Mouse (Mus musculus) spleen, postnatal 36 days (tissue): ENCODE data around the gene Acox1.

Source experiments
- DNase-seq, 2 experiments: peaks; one replicate each; pipeline ENCODE4 v3.0.0; 2022; ENCODE audit warnings: low spot score in 2 of 2, mixed read lengths in 1 of 2

The Acox1 gene

GRCm38 (mm10) chr11:116198639-116199531, at the start of gene Acox1, which contains the start of gene Ten1:
Acox1 (minus strand) TSS chr11:116199045.
Ten1 (plus strand) TSS chr11:116198855.
- DNase-seq = peak; percentile 90 to 94

- no peak for DNase-seq
Observed at GRCm38 (mm10) chr11:116247502-116248222, 48.8 kb upstream of the Acox1 start.

GRCm38 (mm10) chr11:116245616-116246015, 46.8 kb upstream of the Acox1 start:
- DNase-seq = no peak

GRCm38 (mm10) chr11:116244580-116244979, 45.7 kb upstream of the Acox1 start:
- no peak for DNase-seq

- no peak for DNase-seq
Observed at GRCm38 (mm10) chr11:116241744-116242235, 42.9 kb upstream of the Acox1 start.

GRCm38 (mm10) chr11:116239797-116240196, 41.0 kb upstream of the Acox1 start:
- DNase-seq = no peak

GRCm38 (mm10) chr11:116237742-116238395, 39.0 kb upstream of the Acox1 start, which contains the start of gene Evpl:
Evpl (minus strand) TSS chr11:116238077.
- peak; percentile 24 to 27 for DNase-seq

GRCm38 (mm10) chr11:116234901-116235300, 36.1 kb upstream of the Acox1 start:
- no peak for DNase-seq

- DNase-seq = no peak
Observed at GRCm38 (mm10) chr11:116232427-116232826, 33.6 kb upstream of the Acox1 start.

GRCm38 (mm10) chr11:116228699-116229098, 29.9 kb upstream of the Acox1 start:
- DNase-seq = no peak

- peak; percentile 60 to 71 for DNase-seq
Observed at GRCm38 (mm10) chr11:116226414-116226813, 27.6 kb upstream of the Acox1 start.

GRCm38 (mm10) chr11:116222740-116223059, 23.9 kb upstream of the Acox1 start:
- no peak for DNase-seq

- DNase-seq = no peak
Observed at GRCm38 (mm10) chr11:116221931-116222739, 23.3 kb upstream of the Acox1 start.

- DNase-seq = peak; percentile 44 to 49
Observed at GRCm38 (mm10) chr11:116219885-116220284, 21.0 kb upstream of the Acox1 start.

- peak; percentile 48 to 57 for DNase-seq
Observed at GRCm38 (mm10) chr11:116218737-116219400, 20.0 kb upstream of the Acox1 start.

- no peak for DNase-seq
Observed at GRCm38 (mm10) chr11:116218263-116218662, 19.4 kb upstream of the Acox1 start.

GRCm38 (mm10) chr11:116216549-116216948, 17.7 kb upstream of the Acox1 start:
- DNase-seq = no peak

- no peak for DNase-seq
Observed at GRCm38 (mm10) chr11:116215991-116216390, 17.1 kb upstream of the Acox1 start.

- DNase-seq = no peak
Observed at GRCm38 (mm10) chr11:116215181-116215580, 16.3 kb upstream of the Acox1 start.

GRCm38 (mm10) chr11:116213877-116214510, 15.1 kb upstream of the Acox1 start:
- DNase-seq = no peak
